Mouse (Mus musculus) urinary bladder, postnatal 36 days (tissue): ENCODE data around the gene Mecom.
"Not testable (repeated sequence)": the region's sequence is repeated elsewhere in the genome, so short reads cannot be mapped to it uniquely, and the experiment has no call there.

Experiments used
- DNase-seq, 2 experiments: peaks; one replicate each; pipeline ENCODE4 v3.0.0; 2022; ENCODE audit warnings: low spot score in 2 of 2, mixed read lengths in 1 of 2

Gene Mecom

GRCm38 (mm10) chr3:30547908-30548307, at the start of gene Mecom:
Mecom (minus strand) TSS chr3:30548008.
- DNase-seq = no peak

- DNase-seq = no peak
These were observed 49.5 kb upstream of the Mecom start for GRCm38 (mm10) chr3:30597271-30597670.

GRCm38 (mm10) chr3:30595111-30595832, 47.5 kb upstream of the Mecom start:
- DNase-seq = peak in 1 of 2 experiments; percentile 29

- DNase-seq = no peak
These were observed 46.1 kb upstream of the Mecom start for GRCm38 (mm10) chr3:30593719-30594485.

GRCm38 (mm10) chr3:30592418-30592853, 44.6 kb upstream of the Mecom start:
- DNase-seq = no peak

GRCm38 (mm10) chr3:30588865-30589264, 41.1 kb upstream of the Mecom start:
- DNase-seq = no peak

GRCm38 (mm10) chr3:30573549-30573948, 25.7 kb upstream of the Mecom start:
- DNase-seq = no peak

GRCm38 (mm10) chr3:30566333-30566732, 18.5 kb upstream of the Mecom start:
- DNase-seq = not testable (repeated sequence)

- no peak for DNase-seq
These were observed 13.0 kb upstream of the Mecom start for GRCm38 (mm10) chr3:30560677-30561314.

- DNase-seq = no peak
These were observed 5.9 kb upstream of the Mecom start for GRCm38 (mm10) chr3:30553741-30554140.

- no peak for DNase-seq
These were observed 2.4 kb upstream of the Mecom start for GRCm38 (mm10) chr3:30550218-30550617.

GRCm38 (mm10) chr3:30548928-30549327, 1.1 kb upstream of the Mecom start:
- DNase-seq = no peak

GRCm38 (mm10) chr3:30546831-30547369, 908 bp downstream of the Mecom start:
- peak; percentile 6 to 60 for DNase-seq

- DNase-seq = no peak
These were observed 1.4 kb downstream of the Mecom start for GRCm38 (mm10) chr3:30546366-30546765.

- DNase-seq = no peak
These were observed 2.6 kb downstream of the Mecom start for GRCm38 (mm10) chr3:30545246-30545645.

- DNase-seq = no peak
These were observed 3.5 kb downstream of the Mecom start for GRCm38 (mm10) chr3:30544305-30544704.

GRCm38 (mm10) chr3:30535821-30536220, 12.0 kb downstream of the Mecom start:
- DNase-seq = no peak

GRCm38 (mm10) chr3:30520751-30521150, 27.1 kb downstream of the Mecom start:
- not testable (repeated sequence) for DNase-seq

- DNase-seq = no peak
These were observed 28.4 kb downstream of the Mecom start for GRCm38 (mm10) chr3:30519425-30519824.

- DNase-seq = no peak
These were observed 32.0 kb downstream of the Mecom start for GRCm38 (mm10) chr3:30515795-30516170.

GRCm38 (mm10) chr3:30514901-30515794, 32.7 kb downstream of the Mecom start:
- DNase-seq = peak; percentile 68 to 80
